Mouse (Mus musculus): ENCODE measurements around the gene Pcmt1.
"Not testable (repeated sequence)": the region's sequence is repeated elsewhere in the genome, so short reads cannot be mapped to it uniquely, and the experiment has no call there.

Gene Pcmt1

DNA sequence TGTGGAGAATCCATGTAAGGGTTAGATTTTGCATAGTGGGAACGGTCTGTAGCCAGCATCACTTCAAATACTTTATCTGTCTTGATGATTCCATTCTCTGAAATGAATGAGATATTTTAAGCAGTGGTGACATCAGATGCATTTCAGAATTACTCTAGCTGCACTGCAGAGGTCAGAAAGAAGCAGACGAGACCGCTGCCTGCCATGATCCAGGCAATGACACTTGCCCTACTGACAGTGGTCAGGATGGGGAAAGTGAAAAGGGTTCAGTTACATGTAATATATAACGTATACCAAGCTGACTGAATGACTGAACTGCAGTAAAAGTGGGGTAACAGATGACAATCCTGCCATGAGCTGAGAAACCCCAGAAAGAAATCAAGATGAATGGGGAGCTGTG, 31.9 kb downstream of the Pcmt1 start:
- DNase-seq (ENCODE audit: inconsistent age in 2 of 2, low spot score in 1 of 2): no peak

DNA sequence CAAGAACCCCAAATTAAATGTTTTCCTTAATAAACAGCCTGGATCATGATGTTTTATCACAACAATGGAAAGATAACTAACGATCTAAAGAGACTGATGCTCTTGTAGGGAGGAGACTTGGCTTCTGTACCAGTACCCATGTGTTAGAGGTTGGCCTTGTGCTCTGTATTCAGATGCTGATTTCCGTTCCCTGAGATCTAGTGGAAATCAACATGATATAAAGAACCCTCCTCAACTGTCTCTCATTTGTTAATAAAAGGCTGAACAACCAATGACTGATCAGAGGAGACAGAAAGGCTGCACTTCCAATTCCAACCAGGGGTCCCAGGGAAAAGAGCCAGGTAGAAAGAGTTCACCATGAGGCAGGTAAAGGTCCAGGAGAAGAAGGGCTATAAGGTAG, 35.0 kb downstream of the Pcmt1 start:
- no peak for DNase-seq (ENCODE audit: inconsistent age in 2 of 2, low spot score in 1 of 2)

DNA sequence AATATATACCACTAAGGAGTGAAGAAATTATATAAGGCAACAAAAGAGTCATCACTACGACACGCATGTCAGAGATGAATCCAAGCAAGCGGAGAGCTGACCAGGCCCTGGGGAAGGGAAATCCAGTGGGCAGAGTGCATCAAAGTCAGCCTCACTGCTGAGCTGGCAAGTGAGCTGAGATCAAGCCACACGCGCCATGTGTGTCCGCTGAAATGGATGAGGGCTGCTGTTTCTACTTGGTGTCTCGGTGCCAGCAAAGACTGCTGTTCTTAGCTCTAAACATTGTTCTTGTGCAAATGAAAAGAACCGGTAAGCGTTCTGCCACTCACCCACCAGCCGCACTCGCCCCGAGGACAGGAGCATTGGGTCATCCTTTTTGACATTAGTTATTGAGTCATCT, 40.6 kb downstream of the Pcmt1 start:
- no peak for DNase-seq (ENCODE audit: inconsistent age in 2 of 2, low spot score in 1 of 2)

DNA sequence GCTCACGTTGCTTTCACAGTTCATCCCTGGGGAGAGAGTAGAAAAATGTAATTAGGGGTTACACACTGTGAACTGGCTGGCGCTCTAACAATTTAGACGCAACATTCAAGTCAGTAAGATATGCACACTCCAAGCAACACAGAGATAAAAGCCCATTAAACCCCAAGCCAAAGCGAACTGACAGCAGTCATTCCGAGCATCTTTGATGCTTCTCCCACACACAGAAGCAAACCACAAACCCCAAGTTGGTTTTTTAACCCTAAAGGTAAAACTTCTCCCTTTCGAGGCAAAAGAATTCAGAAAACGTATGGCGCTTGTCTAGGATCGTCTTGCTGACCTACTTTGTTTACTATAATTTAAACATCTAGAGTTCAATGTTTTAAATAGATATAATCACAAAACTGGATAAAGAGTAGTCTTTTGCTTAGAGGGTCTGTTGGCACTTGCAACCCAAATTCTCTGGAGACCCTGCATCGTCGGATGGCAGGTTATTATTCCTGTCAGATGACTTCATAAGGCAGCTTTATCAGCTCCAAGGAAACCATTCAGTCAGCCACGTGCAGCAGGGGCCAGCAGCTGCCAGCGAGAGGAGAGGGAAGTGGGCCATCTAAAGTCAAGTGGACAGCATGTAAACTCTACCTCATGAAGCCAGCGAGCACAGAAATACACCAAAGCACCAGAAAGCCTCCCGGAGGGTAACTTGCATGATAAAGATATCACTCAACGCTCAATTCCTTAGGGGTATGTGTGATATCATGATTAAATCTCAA, 49.8 kb downstream of the Pcmt1 start:
- DNase-seq (ENCODE audit: inconsistent age in 2 of 2, low spot score in 1 of 2): no peak

DNA sequence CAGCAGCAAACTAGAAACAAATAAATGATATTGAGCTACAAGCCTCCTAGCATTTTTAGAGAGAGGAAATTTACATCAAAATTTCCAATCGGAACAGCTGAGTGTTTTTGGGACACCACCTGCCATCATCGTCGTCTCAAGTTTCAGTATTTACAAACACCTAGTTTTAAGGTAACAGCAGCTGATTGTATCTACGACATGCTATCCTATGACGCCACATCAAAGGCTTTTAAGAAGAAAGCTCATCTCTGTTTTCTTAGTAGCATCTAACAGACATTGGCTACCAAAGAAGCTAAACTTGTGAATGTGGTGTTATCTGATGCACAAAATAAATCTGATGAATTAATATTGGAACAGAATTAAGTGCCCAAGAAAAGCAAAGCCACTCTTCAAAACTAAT, 50.6 kb downstream of the Pcmt1 start:
- no peak for DNase-seq (ENCODE audit: inconsistent age in 2 of 2, low spot score in 1 of 2)

DNA sequence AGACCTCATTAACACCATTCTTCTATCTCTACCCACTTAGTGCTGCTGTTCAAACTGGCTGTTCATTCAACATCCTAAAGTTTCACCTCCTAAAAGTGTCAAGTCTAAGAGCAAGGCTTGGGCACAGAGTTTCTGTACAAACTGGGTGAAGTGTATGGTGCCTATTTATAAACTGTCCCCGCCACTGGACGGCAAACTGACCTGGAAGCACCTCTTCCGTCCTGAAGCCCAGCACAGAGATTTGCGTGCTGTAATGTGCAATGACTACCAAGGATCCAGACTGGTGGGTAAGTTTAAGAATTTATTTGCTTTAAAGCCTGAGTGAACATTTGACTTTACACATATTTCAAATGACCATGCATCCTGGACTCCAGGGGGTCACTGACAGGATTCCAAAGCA, 51.8 kb downstream of the Pcmt1 start:
- no peak for DNase-seq (ENCODE audit: inconsistent age in 2 of 2, low spot score in 1 of 2)

DNA sequence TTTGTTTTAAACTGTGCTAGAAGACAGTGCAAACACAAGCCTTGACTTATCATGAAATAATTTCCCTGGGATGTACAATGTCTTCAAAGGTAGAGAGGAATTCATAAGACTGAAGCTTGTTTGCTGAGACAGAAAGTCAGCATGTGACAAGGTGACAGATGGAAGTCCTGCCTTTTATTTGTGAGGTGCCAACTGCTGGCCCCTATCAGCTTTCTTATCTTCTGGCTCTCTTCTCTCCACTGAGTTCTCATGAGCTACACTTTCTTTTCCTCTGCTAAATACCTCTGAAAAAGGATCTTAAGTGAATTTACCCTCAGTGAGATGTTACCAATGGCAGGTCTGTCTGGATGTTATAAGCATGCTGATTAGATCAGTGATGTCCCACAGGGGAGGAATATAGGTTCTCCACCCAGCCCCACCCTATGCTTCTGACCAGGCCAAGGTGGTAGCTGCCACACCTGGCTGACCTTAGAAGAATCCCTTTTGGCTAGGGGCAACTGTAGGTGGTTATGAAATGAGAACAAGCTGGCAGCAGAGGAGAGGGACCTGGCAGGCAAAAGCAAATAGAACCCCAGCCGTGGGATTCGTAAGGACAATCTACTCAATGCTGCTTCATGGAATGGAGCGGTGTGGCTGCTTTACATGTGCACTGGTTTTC, 56.9 kb downstream of the Pcmt1 start:
- DNase-seq (ENCODE audit: inconsistent age in 2 of 2, low spot score in 1 of 2): no peak

DNA sequence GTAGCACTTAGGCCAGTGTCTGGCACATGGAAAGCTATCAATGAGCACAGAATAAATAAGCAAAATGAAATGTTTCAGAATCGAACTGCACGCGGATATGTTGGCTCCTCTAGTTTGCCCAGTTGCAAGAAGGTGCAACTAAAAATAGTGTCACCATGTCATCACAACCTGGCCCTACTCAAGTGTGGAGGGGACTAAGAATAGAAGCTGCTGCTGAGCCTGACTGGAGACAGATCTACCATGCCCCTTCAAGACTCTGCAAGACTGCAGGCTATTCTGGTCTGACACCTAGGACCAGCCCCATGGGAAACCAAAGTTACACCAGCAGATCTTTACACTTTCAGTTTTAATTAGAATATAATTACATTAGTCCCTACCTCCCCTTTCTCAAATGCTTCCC, 58.6 kb downstream of the Pcmt1 start:
- no peak for DNase-seq (ENCODE audit: inconsistent age in 2 of 2, low spot score in 1 of 2)

DNA sequence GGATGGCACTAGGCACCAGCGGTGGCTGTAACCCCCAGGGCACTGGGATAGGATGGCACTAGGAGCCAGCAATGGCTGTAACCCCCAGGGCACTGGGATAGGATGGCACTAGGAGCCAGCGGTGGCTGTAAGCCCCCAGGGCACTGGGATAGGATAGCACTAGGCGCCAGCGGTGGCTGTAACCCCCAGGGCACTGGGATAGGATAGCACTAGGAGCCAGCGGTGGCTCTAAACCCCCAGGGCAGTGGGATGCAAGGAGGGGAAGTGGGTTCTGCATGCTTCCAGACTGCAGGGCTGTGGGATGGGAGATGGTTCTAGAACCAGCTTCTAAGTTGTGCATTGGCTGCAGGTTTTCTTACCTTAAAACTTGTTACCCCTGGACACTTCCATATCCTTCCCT, 60.2 kb downstream of the Pcmt1 start:
- no peak for DNase-seq (ENCODE audit: inconsistent age in 2 of 2, low spot score in 1 of 2)

DNA sequence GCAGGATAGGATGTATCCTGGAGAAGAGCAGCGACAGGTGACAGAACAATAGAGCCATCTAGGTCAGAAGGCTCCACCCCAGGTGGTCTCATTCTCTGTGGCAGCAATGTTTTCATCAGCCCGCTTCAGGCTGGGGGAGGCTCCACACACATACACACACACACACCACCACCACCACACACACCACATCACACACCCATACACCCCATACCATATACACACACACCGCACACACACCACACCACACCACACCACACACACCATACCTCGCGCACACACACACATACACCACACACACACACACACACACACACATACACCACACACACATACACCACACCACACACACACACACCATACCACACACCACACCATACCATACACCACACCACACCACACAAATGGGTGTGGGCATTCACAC, 61.1 kb downstream of the Pcmt1 start:
- no peak for DNase-seq (ENCODE audit: inconsistent age in 2 of 2, low spot score in 1 of 2)

DNA sequence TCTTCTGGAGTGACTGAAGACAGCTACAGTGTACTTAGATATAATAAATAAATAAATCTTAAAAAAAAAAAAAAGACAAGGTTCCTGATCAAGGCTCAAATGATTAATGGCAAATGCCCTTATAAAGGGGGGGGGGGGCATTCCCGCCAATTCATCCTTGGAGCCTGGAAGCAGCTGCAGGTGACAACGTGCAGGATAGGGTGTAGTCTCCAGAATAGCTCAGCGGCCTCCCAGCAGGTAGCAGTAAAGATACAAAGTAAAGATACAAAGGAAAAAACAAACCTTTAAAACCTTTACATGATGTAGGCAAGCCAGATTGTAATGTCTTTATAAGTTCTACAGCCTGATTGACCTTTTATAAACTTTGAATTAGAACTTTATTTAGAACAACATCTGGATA, 63.4 kb downstream of the Pcmt1 start:
- DNase-seq (ENCODE audit: inconsistent age in 2 of 2, low spot score in 1 of 2): not testable (repeated sequence)

DNA sequence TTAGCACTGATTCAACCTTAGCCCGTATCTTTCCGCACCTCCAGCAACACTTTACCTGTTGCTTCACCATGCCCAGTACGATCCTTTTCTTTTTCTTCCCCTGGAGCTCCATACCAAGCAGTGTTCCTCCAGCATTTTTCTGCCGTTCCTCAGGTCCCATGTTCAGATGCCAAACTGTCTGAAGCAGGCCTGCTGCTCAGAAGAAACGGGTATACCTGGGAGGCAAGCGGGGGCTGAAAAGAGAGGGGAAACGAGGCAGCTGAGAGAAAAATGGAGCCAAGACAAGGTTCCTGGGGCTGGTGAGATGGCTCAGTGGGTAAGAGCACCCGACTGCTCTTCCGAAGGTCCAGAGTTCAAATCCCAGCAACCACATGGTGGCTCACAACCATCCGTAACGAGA, 63.8 kb downstream of the Pcmt1 start:
- DNase-seq (ENCODE audit: inconsistent age in 2 of 2, low spot score in 1 of 2): not testable (repeated sequence)

DNA sequence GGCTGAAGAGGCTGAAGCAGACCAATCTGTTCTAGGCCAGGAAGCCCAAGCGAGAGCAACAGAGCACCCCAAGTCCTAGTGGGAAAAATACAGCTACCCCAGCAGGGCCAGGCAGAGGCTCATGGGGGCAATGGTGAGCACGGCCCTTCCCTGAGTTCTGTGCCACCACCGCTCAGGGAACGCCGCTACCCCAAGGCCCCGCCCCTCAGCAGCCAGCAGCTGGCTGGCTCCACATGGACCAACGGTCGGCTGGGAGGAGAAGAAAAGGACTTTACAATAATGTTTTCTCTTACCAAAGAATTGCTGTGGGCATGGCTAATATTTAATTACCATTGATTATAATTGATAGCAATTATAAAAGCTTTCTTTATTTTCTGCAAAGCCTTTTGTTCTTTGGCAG, 66.1 kb downstream of the Pcmt1 start:
- no peak for DNase-seq (ENCODE audit: inconsistent age in 2 of 2, low spot score in 1 of 2)

DNA sequence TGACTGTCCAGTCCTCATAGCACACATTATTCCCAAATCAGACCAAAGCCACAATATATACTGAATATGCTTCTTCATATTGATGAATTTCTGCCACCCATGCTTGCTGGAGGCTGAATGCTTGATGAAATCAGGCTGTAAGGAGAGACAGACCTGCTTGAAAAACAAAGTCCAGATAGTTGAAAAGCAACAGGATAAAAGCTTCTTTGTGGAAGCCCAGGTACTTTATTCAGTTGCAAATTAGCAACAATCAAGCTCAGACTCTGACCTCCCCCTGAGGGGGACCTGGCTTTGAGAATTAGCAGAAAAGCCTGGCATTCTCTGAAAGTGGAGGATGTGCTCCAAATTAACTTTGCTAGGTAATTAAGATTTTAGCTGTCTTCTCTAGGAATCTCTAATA, 68.7 kb downstream of the Pcmt1 start:
- not testable (repeated sequence) for DNase-seq (ENCODE audit: inconsistent age in 2 of 2, low spot score in 1 of 2)

DNA sequence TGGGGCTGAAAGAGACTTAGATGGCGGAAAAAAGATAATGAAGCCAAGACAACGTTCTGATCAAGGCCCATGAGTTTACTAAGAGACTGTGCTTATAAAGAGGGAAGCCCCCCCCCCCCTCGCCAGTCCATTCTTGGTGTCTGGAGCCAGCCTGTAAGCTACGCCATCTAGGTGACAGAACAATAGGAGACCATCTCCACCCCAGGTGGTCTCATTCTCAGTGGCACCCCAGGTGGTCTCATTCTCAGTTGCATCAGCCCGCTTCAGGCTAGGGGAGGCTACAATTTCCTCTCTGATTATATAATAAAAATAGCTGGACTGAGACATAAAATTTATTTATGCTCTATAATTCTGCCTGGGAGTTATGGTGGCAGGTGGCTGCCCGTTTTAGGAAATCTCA, 69.3 kb downstream of the Pcmt1 start:
- DNase-seq (ENCODE audit: inconsistent age in 2 of 2, low spot score in 1 of 2): no peak

DNA sequence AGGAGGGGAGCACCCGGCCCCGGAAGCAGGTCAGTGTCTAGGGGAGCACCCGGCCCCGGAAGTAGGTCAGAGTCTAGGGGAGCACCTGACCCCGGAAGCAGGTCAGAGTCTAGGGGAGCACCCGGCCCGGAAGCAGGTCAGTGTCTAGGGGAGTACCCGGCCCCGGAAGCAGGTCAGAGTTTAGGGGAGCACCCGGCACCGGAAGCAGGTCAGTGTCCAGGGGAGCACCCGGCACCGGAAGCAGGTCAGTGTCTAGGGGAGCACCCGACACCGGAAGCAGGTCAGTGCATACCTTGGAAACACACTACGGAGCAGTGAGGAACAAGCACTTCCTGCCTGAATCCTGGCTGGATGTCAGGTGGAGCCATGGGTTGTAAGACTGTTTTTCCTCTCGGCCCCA, 72.3 kb downstream of the Pcmt1 start:
- no peak for DNase-seq (ENCODE audit: inconsistent age in 2 of 2, low spot score in 1 of 2)

DNA sequence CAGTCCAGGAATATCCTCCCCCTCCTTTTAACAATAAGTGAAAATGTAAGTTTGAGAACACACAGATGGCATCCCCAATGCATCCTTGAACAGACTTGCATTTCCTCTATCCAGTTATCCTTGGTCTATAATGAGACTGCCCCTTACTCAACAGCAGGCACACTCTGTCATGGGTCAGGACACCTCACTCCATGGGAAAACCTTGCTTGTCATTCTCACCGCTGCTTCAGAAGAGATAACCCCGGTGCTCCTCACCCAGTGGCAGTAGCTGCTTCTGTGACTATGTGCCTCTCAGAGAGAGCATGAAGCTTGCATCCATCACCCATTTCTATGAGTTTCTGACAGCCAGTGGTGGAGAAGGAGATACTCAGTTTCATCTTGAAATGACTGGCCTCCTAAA, 74.5 kb downstream of the Pcmt1 start:
- no peak for DNase-seq (ENCODE audit: inconsistent age in 2 of 2, low spot score in 1 of 2)

DNA sequence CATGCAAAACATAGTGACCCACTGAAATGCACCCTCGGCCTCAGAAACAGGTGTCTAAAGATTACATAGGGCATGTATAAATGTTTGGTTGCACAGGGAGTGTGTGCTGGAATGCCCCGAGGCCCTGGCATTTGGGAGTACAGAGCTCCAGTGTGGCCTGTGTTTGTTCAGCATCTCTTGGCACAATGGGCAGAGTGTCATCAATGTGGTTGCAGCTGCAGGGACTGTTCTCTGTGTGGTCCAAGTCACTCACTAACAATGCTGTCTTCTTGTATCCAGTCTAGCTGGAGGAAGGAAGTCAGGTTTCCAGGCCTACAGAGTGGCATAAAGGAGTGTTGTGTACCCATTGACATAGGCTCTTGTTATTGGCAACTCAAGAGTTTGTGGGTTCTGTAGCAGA, 75.8 kb downstream of the Pcmt1 start:
- DNase-seq (ENCODE audit: inconsistent age in 2 of 2, low spot score in 1 of 2): no peak

DNA sequence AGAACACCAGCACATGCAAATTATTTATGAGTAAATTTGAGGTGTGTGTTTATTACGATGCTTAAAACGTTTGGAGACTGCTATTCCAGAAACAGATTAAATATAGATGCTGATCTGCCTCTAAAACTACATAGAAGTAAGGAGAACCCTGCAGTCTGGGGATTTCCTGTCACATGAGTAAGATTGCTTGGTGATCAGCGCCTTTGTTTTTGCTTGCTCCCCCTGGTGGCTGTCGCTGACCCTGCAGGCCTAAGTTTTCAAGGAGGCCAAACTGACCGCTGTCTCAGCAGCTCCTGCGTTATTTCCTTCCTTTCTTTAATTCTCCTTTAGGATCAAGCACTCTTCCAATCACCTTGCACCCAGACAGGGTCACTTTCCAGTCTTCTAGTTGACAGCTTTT, 80.3 kb downstream of the Pcmt1 start:
- peak; percentile 73 to 93 for DNase-seq (ENCODE audit: inconsistent age in 2 of 2, low spot score in 1 of 2)

DNA sequence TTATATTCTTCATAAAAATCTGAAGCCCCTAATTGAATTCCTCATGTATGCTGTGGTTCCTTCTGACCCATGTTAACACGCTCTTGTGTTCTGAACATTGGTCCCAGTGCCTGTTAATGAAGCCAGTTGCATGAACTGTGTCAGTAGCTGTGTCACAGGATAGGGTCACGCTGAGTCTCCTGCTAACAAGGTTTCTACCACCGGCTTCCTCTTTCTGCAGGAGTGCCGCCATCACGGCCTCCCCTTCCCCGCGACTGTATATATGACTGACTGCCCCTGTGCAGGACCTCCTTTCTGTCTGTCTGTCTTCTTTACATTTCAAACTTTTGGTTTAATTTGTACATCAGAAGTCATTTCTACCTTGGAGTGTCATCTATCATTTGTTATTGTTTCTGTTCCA, 82.8 kb downstream of the Pcmt1 start:
- DNase-seq (ENCODE audit: inconsistent age in 2 of 2, low spot score in 1 of 2): no peak

DNA sequence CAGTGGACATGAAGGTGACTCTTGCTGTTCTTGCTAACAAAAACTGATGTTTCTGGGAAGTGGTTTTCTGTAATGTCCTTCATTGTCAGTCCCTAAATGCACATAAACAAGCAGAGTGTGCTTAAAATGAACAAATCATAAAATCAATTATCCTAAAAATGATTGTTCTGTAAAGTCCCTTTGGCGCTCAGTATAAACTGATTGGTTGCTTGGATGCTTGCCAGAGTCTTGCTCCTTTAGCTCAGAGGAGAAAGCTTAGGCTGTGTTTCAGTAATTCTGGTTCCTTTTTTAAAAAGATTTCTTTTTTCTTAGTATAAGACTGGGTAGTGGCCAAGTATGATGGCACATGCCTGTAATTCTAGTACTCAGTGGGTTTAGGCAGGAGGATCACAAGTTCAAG, 84.7 kb downstream of the Pcmt1 start:
- no peak for DNase-seq (ENCODE audit: inconsistent age in 2 of 2, low spot score in 1 of 2)

DNA sequence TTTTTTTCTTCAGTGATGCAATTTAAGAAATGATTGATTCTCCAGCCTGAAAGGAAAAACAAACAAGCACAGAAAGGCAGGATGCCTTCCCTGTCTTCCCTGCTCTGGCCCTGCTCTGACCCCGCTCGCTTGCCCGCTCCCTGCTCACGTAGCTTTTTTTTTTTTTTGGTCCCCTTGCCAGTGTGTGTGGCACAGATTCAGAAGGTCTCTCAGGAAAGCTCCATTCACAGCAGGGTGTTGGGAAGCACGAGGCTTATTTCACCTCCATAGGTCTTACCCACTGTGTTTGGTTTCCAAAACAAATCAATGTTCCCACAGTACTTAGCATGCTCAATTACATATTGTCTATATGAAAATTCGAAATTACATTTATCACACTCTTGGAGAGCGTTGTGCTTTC, 86.1 kb downstream of the Pcmt1 start:
- no peak for DNase-seq (ENCODE audit: inconsistent age in 2 of 2, low spot score in 1 of 2)

DNA sequence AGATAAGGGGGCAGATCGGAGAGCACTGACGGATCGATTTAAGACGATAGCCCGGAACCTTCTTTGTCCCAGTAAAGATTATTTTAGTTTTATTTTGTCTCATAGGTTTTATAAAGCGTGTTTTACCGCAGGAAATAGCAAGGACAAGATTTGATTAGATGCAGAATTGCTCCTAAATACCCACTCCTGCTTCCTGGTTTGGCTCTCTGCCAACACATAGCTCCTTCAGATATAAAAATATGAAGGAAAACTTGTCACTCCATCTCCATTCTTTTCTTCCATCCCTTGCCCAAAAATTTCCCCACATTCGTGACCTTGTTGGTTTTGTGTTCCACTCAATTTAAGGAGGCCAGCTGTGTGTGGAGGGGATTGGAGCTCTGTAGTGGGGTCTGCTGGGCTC, 90.1 kb downstream of the Pcmt1 start:
- DNase-seq (ENCODE audit: inconsistent age in 2 of 2, low spot score in 1 of 2): no peak

All from adrenal gland, adult (tissue).